Mouse (Mus musculus): ENCODE measurements at regions not wholly inside any gene's neighbourhood (a gene's known extent, or its start where the extent isn't known, plus 50 kb on each side); places are given as distances from the start of the nearest gene placed in this dataset.

DNA sequence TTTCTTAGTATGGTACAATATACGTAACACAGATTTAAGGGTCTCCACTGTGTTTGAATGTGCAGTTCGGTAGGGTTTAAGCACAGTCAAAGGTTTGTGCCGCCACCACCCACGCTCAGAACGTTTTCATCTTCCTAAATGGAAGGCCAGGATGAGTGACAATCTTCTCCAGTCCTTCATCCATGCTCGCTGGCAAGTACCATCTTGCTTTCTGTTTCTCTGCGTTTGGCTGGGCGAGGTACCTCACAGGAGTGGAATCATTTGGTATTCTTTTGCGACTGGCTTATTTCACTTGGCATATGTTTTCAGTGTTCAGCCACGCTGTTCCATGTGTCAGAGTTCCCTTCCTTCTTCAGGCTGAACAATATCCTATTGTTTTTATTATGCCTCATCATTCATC is 342.3 kb downstream of the Pax1 start:
- no peak for TF ChIP-seq CTCF (IDR thresholded peaks at IDR 0.05; ENCODE audit: control insufficient read depth, insufficient read depth, low read length)
- no peak for TF ChIP-seq POLR2A (IDR thresholded peaks at IDR 0.05; ENCODE audit: borderline replicate concordance, control insufficient read depth, low read depth, low read length)
